7 mouse cellular contexts compared by ENCODE assay signal in genomic region chr14:48589702-48590325, GRCm38 (mm10).
A peak's percentile ranks its signal among the peaks of the same experiment; 100 is the strongest.
DNase-seq lines count a peak whose midpoint lies in the region; ATAC-seq and TF ChIP-seq lines count a peak whose summit lies in the region.

No protein-coding gene starts in this region.

- H3K4me3 ChIP-seq in kidney, embryonic 16.5 days (ENCODE audit: low read length), result no peak overlapping the region
- H3K4me3 ChIP-seq in heart, adult 2 months, result peak overlapping the region; percentile 32
- no peak overlapping the region for H3K4me3 ChIP-seq in liver, embryonic 13.5 days (replicated peaks)

- H3K4me2 ChIP-seq in kidney, embryonic 16.5 days (replicated peaks; ENCODE audit: low read depth, low read length), result peak overlapping the region; percentile 31
- peak overlapping the region; percentile 48 for H3K4me2 ChIP-seq in liver, embryonic 13.5 days

- H3K27ac ChIP-seq in kidney, embryonic 16.5 days (ENCODE audit: low read length), result no peak overlapping the region
- H3K27ac ChIP-seq in heart, adult 2 months, result peak overlapping the region; percentile 4
- no peak overlapping the region for H3K27ac ChIP-seq in liver, embryonic 13.5 days

- intact Hi-C loops in heart, adult 2 months (cut with DNase I), result no loop called here
- intact Hi-C loops in left cerebral cortex, postnatal 36 days (cut with DNase I), result no loop called here

- no peaks in the 10 kb centered on the region for H3K79me2 ChIP-seq in heart, adult 2 months (replicated peaks; ENCODE audit: control insufficient read depth, insufficient read depth, low read length)

- no peaks in the 10 kb centered on the region for H3K27me3 ChIP-seq in kidney, embryonic 16.5 days (ENCODE audit: insufficient read depth, low read length)
- H3K27me3 ChIP-seq in heart, adult 2 months (ENCODE audit: control insufficient read depth, insufficient read depth, low read length), result no peaks in the 10 kb centered on the region
- H3K27me3 ChIP-seq in liver, embryonic 13.5 days, result no peaks in the 10 kb centered on the region

- H3K9ac ChIP-seq in kidney, embryonic 16.5 days (replicated peaks; ENCODE audit: low read length), result no peak overlapping the region
- H3K9ac ChIP-seq in heart, adult 2 months (ENCODE audit: low read depth, low read length), result peak overlapping the region; percentile 19
- H3K9ac ChIP-seq in liver, embryonic 13.5 days, result no peak overlapping the region

- DNase-seq in kidney, adult 8-10 months, result no peak
- peak; percentile 36 for DNase-seq in R1 (ENCODE audit: low read depth, low spot score)
- DNase-seq in heart, adult 2 months, result peak in 1 of 2 experiments; percentile 28
- no peak for DNase-seq in liver, embryonic 13.5 days
- no peak for DNase-seq in layer of hippocampus, adult 11-12 months (ENCODE audit: low spot score)
- no peak for DNase-seq in left cerebral cortex, postnatal 36 days (ENCODE audit: low spot score in 2 of 2)

- TF ChIP-seq EP300 in heart, adult 2 months (IDR thresholded peaks at IDR 0.05; ENCODE audit: insufficient read depth, low read depth, low read length), result no peak

- TF ChIP-seq POLR2A in heart, adult 2 months (IDR thresholded peaks at IDR 0.05; ENCODE audit: insufficient read depth, low read depth, low read length), result no peak

- WGBS in kidney, embryonic 16.5 days, result 30% methylated on average over 15 of the region's 15 CpGs
- whole genome bisulfite sequencing in heart, adult 2 months, result 14% methylated on average over 15 of the region's 15 CpGs
- 36% methylated on average over 15 of the region's 15 CpGs for WGBS in liver, embryonic 13.5 days (ENCODE audit: insufficient replicate concordance)

- H3K4me1 ChIP-seq in kidney, embryonic 16.5 days (ENCODE audit: insufficient read depth, low read length), result no peaks in the 10 kb centered on the region
- H3K4me1 ChIP-seq in heart, adult 2 months (ENCODE audit: control insufficient read depth, insufficient read depth, low read length), result peaks cover 3% of the 10 kb centered on the region
- H3K4me1 ChIP-seq in liver, embryonic 13.5 days (replicated peaks), result no peaks in the 10 kb centered on the region

- no peak for TF ChIP-seq CTCF in heart, adult 2 months (IDR thresholded peaks at IDR 0.05)

- no peak for ATAC-seq in kidney, embryonic 16.5 days (ENCODE audit: low FRiP score, low TSS enrichment)
- no peak for ATAC-seq in liver, embryonic 13.5 days (ENCODE audit: low read depth)

- H3K9me3 ChIP-seq in kidney, embryonic 16.5 days (ENCODE audit: low read length), result no peaks in the 10 kb centered on the region
- no peaks in the 10 kb centered on the region for H3K9me3 ChIP-seq in liver, embryonic 13.5 days (replicated peaks)

- no peaks in the 10 kb centered on the region for H3K36me3 ChIP-seq in kidney, embryonic 16.5 days (ENCODE audit: insufficient read depth, low read length)
- H3K36me3 ChIP-seq in heart, adult 2 months (ENCODE audit: control insufficient read depth, insufficient read depth, low read length), result no peaks in the 10 kb centered on the region
- no peaks in the 10 kb centered on the region for H3K36me3 ChIP-seq in liver, embryonic 13.5 days
